Mouse (Mus musculus) midbrain, embryonic 11.5 days (tissue): ENCODE measurements around the gene Atp2b2. TPM values are rescaled to one million over a fixed set of nuclear protein-coding genes. Genes with fewer than 3 reads are reported as not detected.

Source experiments
- ATAC-seq: fragments of 200-750 bp; cut with Nextera tagmentation; 2 replicates; pipeline ENCODE4 v1.8.0; 2017; ENCODE audit warnings: moderate TSS enrichment, moderate library complexity; ENCODE audit not compliant: low FRiP score
- DNase-seq: peaks from one replicate; pipeline ENCODE4 v3.0.0; 2015; ENCODE audit warnings: low spot score; ENCODE audit errors: missing footprints
- H3K27ac ChIP-seq: fragments of 300-500 bp; sonication (generic); 2 replicates; pipeline ENCODE4 v1.5.1; 2014; ENCODE audit warnings: low read depth, low read length
- H3K27me3 ChIP-seq: fragments of 300-500 bp; sonication (generic); 2 replicates; pipeline ENCODE4 v1.6.1; 2014; ENCODE audit warnings: mild to moderate bottlenecking, low read length, moderate library complexity, mixed read lengths; ENCODE audit not compliant: control insufficient read depth, insufficient read depth
- H3K36me3 ChIP-seq: fragments of 300-500 bp; sonication (generic); 2 replicates; pipeline ENCODE4 v1.6.1; 2014; ENCODE audit warnings: mild to moderate bottlenecking, low read length, moderate library complexity, mixed read lengths; ENCODE audit not compliant: control insufficient read depth, insufficient read depth
- H3K4me1 ChIP-seq: fragments of 300-500 bp; sonication (generic); 2 replicates; pipeline ENCODE4 v1.6.1; 2014; ENCODE audit warnings: low read length; ENCODE audit not compliant: control insufficient read depth, insufficient read depth
- H3K4me2 ChIP-seq: fragments of 300-500 bp; sonication (generic); 2 replicates; pipeline ENCODE4 v1.6.1; 2014; ENCODE audit warnings: mild to moderate bottlenecking, moderate library complexity
- H3K4me3 ChIP-seq: fragments of 300-500 bp; sonication (generic); 2 replicates; pipeline ENCODE4 v1.5.1; 2014; ENCODE audit warnings: low read depth, low read length
- H3K9ac ChIP-seq: fragments of 300-500 bp; sonication (generic); 2 replicates; pipeline ENCODE4 v1.6.1; 2014; ENCODE audit warnings: low read length
- H3K9me3 ChIP-seq: fragments of 300-500 bp; sonication (generic); 2 replicates; pipeline ENCODE4 v1.6.1; 2016; ENCODE audit warnings: low read length; ENCODE audit not compliant: control insufficient read depth
- WGBS: fragments of 180-500 bp; shearing (Covaris S2); extraction: QIAGEN DNeasy Blood & Tissue Kit; methylation state at CpG from one replicate; pipeline ENCODE4 v1.1.7; 2014; 5-methylcytosine and 5-hydroxymethylcytosine counted together
- polyA plus RNA-seq: library from polyadenylated mRNA; unstranded; fragments of >200 nt; fragmentation: Nextera tagmentation; extraction: Ambion mirVana; gene quantifications from 2 replicates; pipeline ENCODE4 v1.2.1, GENCODE M21; 2014

Gene Atp2b2
- polyA plus RNA-seq, 1 experiment from 2014 or later = 1.7 TPM

DNA sequence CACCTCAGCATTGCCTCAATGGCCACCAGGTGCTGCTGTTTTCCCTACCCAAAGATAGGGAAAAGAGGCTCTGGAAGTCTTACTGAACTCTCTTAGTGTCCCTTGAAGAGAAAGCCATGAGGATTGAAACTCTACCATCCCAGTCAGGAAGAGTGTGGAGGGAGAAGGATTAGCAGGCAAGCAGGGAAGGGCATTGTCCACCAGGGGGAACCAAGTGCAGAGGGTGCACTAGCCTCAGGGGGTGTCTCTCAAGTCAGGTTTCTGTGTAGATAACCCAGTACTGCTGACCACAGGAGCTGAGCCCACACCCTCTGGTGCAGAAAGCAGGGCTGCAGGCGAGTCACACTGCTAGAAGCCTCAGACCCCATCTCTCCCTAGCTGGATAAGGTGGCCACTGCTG lies 203.9 kb downstream of the Atp2b2 start:
- no peaks in the 10 kb centered on the region for H3K4me1 ChIP-seq
- DNase-seq = no peak
- 26% methylated on average over 1 of the region's 1 CpGs for WGBS

DNA sequence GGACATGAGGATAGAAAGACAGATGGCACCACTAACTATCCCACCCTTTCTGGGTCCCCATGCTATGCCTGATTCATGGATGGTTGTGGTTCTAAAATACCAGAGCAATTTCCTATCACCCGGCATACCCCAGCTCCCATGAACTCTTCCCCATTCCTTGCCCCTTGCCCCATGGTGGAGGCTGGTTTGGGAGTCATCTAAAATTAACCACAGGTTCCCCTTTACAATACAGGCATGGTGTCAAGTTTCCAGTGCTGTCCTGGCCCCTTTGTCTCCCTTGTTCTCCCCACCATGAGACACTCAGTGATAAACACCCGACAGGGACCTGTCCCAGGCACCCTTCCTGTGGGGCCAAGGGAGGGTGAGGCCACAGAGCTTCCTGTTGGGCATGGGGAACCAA lies 204.7 kb downstream of the Atp2b2 start:
- Histone ChIP-seq H3K4me1 (no peaks in the 10 kb centered on the region), H3K27me3 (no peaks in the 10 kb centered on the region), H3K9me3 (no peaks in the 10 kb centered on the region), H3K27ac (no peak overlapping the region), H3K4me3 (no peak overlapping the region), H3K36me3 (no peaks in the 10 kb centered on the region), H3K9ac (no peak overlapping the region), H3K4me2 (no peak overlapping the region)
- DNase-seq (no peak), ATAC-seq (no peak)
- WGBS = 77% methylated on average over 2 of the region's 2 CpGs

More for the DNA sequence above, 203.9 kb downstream of the Atp2b2 start:
- no peaks in the 10 kb centered on the region for H3K27me3 ChIP-seq
- H3K9ac ChIP-seq = no peak overlapping the region
- no peaks in the 10 kb centered on the region for H3K36me3 ChIP-seq
- no peak for ATAC-seq
- H3K4me3 ChIP-seq = no peak overlapping the region
- no peaks in the 10 kb centered on the region for H3K9me3 ChIP-seq
- H3K4me2 ChIP-seq = no peak overlapping the region
- H3K27ac ChIP-seq = no peak overlapping the region

DNA sequence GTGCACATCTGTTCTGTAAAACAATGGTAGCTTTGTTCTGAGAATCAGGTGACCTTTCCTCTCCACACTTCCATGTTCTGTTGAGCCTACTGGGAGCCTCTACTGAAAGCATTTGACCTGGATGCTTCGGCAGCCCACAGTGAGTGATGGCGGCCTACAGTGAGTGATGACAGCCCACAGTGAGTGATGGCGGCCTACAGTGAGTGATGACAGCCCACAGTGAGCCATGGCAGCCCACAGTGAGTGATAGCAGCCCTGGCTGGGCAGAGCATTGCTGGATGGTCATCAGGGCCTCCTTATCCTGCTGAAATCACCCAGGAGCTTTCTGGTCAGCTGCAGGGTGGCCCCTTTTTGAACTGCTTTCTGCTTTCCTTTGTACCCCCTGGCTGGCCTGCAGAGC lies 205.9 kb downstream of the Atp2b2 start:
- H3K27ac ChIP-seq = no peak overlapping the region
- no peaks in the 10 kb centered on the region for H3K4me1 ChIP-seq
- WGBS = 80% methylated on average over 3 of the region's 3 CpGs
- no peaks in the 10 kb centered on the region for H3K9me3 ChIP-seq
- H3K4me3 ChIP-seq = no peak overlapping the region
- H3K27me3 ChIP-seq = no peaks in the 10 kb centered on the region
- no peak for DNase-seq
- no peak overlapping the region for H3K4me2 ChIP-seq
- ATAC-seq = no peak
- no peak overlapping the region for H3K9ac ChIP-seq
- no peaks in the 10 kb centered on the region for H3K36me3 ChIP-seq

DNA sequence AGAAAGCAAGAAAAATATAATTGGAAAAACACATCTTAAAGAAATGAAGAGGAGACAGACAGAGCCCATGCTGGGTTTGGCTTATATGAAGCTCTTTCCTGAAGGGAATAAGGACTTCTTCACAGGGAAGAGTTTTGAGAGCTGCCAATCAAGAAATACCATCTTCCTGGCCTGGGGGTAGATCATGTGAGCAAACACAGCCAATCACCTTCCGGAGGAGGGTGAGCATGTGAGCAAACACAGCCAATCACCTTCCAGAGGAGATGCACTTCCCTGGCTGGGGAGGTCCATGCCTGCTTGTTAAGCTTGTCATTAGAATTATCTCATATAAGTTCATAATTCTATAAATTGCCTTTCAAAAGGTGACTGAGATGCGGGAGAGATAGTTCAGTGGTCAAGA lies 211.9 kb downstream of the Atp2b2 start:
- ATAC-seq (no peak), DNase-seq (no peak)
- Histone ChIP-seq H3K4me1 (no peaks in the 10 kb centered on the region), H3K36me3 (no peaks in the 10 kb centered on the region), H3K4me2 (no peak overlapping the region), H3K4me3 (no peak overlapping the region), H3K27me3 (no peaks in the 10 kb centered on the region), H3K9ac (no peak overlapping the region), H3K27ac (no peak overlapping the region), H3K9me3 (no peaks in the 10 kb centered on the region)
- 95% methylated on average over 2 of the region's 2 CpGs for WGBS

DNA sequence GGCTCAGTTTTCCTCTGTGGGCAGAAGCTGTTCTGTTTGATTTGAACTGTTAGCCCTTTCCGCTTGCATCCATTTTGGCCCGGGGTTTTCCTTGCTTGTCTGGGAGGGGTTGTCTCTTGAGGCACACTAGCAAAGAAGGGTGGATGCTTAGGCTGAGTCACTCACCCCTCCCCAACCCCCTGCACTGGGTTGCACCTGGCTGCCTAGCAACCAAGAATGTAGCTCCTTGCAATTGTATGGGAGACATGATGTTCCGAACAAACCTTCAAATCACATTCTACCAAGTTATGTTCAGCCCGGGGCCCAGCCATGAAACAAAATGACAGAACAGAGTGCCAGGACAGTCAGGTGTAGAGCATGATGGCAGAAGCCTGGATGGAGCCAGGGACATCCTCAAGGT lies 215.1 kb downstream of the Atp2b2 start:
- Histone ChIP-seq H3K4me3 (no peak overlapping the region), H3K4me1 (no peaks in the 10 kb centered on the region), H3K36me3 (no peaks in the 10 kb centered on the region), H3K9me3 (no peaks in the 10 kb centered on the region), H3K9ac (no peak overlapping the region), H3K27ac (no peak overlapping the region), H3K4me2 (no peak overlapping the region), H3K27me3 (no peaks in the 10 kb centered on the region)
- no peak for ATAC-seq
- DNase-seq = no peak
- 85% methylated on average over 4 of the region's 4 CpGs for WGBS

DNA sequence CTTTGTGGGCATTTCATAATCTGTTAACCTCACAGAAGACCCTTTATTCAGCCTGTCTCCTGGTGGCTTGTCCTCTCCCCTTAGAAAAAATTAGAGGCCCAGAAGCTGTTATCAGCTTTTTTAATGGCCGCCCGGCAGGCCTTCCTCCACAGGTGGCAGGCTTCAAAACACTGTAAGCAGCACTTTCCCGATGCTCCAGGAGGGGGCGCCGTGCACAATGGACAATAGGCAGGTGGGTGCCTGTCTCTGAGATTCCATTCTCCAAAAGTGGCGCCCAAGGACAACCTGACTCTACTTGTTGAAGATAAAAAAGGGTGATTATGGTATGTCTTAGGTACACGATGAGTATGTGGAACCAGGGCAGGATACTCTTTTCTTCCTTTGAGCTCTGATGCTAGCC lies 220.0 kb downstream of the Atp2b2 start:
- Histone ChIP-seq H3K36me3 (no peaks in the 10 kb centered on the region), H3K27me3 (no peaks in the 10 kb centered on the region), H3K4me1 (no peaks in the 10 kb centered on the region), H3K4me2 (no peak overlapping the region), H3K27ac (no peak overlapping the region), H3K9ac (no peak overlapping the region), H3K4me3 (no peak overlapping the region), H3K9me3 (no peaks in the 10 kb centered on the region)
- DNase-seq (peak; percentile 87), ATAC-seq (no peak)
- WGBS = 38% methylated on average over 7 of the region's 7 CpGs

DNA sequence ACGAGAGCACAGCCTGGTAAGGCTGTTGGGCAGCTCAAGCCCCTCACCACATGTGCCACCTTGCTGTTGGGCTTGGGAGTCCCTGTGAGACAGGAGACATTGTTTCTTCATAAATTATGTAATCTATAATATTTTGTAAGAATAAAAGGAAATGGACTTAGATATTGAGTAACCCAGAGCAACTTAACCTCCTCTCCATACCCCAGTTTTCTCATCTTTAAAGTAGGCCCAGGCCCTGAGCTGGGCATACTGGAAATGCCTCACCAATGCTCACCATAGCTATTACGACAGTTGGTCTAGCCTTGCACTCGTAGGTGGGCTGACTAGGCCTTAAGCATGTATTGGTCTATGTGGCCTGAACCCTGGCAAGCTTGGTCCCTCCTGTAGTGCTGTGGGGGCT lies 225.7 kb downstream of the Atp2b2 start:
- no peak overlapping the region for H3K9ac ChIP-seq
- H3K9me3 ChIP-seq = no peaks in the 10 kb centered on the region
- no peak overlapping the region for H3K4me2 ChIP-seq
- no peaks in the 10 kb centered on the region for H3K36me3 ChIP-seq
- no peak for ATAC-seq
- WGBS = 81% methylated on average over 3 of the region's 3 CpGs
- H3K27me3 ChIP-seq = no peaks in the 10 kb centered on the region
- H3K4me1 ChIP-seq = no peaks in the 10 kb centered on the region
- H3K27ac ChIP-seq = no peak overlapping the region
- DNase-seq = no peak
- no peak overlapping the region for H3K4me3 ChIP-seq

DNA sequence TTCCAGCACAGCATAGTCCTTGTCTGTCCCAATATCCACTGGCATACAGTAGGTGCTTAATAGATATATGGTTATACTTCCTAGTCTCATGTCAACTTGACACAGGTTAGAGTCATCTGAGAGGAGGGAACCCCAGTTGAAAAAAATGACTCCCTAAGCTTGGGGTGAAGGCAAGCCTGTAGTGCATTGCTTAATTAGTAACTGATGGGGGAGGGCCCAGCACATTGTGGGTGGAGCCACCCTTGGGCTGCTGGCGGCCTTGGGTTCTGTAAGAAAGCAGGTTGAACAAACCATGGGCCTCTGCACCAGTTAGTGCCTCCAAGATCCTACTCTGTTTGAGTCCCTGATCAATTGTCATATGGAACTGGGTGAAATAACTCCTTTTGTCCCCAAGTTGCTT lies 231.0 kb downstream of the Atp2b2 start:
- Histone ChIP-seq H3K9ac (no peak overlapping the region), H3K4me3 (no peak overlapping the region), H3K9me3 (no peaks in the 10 kb centered on the region), H3K4me1 (no peaks in the 10 kb centered on the region), H3K36me3 (no peaks in the 10 kb centered on the region), H3K27me3 (no peaks in the 10 kb centered on the region), H3K27ac (no peak overlapping the region), H3K4me2 (no peak overlapping the region)
- ATAC-seq = no peak
- DNase-seq = no peak
- WGBS = 62% methylated on average over 1 of the region's 1 CpGs

DNA sequence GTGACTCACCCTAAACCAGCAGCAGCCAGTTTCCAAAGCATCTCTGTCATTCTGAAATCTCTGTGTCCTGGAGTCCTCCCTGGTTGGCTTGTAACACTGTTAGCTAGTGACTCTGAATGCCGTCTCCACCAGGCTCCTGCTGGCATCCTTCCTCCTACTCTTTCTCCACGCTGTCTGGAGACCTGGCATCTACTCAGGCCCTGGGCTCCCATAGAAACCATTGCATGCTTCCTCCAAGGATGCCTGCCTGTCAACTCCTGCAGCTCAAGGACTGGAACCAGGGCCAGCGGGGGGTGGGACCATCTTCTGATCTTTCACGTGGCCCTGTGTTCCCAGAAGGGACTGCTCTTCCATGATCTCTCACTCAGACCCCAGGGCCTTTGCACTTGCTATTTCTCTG lies 231.7 kb downstream of the Atp2b2 start:
- WGBS = 78% methylated on average over 4 of the region's 4 CpGs

DNA sequence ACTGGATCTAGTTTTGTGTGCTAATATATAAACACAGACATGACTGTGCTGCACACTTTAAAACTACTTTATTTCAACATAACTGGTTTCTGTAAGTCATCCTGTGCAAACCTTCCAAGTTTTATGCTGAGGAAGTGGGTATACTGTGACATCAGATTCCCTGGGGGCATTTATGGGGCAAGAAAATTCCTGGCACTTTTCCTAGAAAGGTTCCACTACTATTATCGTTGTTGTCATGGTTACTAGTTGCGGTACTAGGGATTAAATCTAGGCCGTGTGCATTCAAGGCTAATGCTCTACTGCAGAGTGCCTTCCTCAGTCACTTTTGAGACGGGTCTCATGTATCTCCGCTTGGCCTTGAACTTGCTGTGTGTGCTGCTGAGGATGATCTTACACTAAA lies 236.2 kb downstream of the Atp2b2 start:
- Histone ChIP-seq H3K36me3 (no peaks in the 10 kb centered on the region), H3K4me1 (no peaks in the 10 kb centered on the region), H3K9me3 (no peaks in the 10 kb centered on the region; the same call in 1 of the 2 replicates), H3K4me2 (no peak overlapping the region), H3K9ac (no peak overlapping the region), H3K4me3 (no peak overlapping the region), H3K27me3 (no peaks in the 10 kb centered on the region), H3K27ac (no peak overlapping the region)
- 85% methylated on average over 5 of the region's 5 CpGs for WGBS
- DNase-seq (no peak), ATAC-seq (no peak)

More for the DNA sequence above, 231.7 kb downstream of the Atp2b2 start:
- H3K27ac ChIP-seq = no peak overlapping the region
- H3K4me3 ChIP-seq = no peak overlapping the region
- H3K27me3 ChIP-seq = no peaks in the 10 kb centered on the region
- H3K36me3 ChIP-seq = no peaks in the 10 kb centered on the region
- no peak overlapping the region for H3K4me2 ChIP-seq
- H3K4me1 ChIP-seq = no peaks in the 10 kb centered on the region
- H3K9ac ChIP-seq = no peak overlapping the region
- no peak for DNase-seq
- no peak for ATAC-seq
- H3K9me3 ChIP-seq = no peaks in the 10 kb centered on the region; the same call in 1 of the 2 replicates
